Mouse (Mus musculus) c-Kit-negative CD71-positive TER-119-positive erythroid progenitor cells, embryonic 14.5 days (primary cell): ENCODE measurements at regions not wholly inside any gene's neighbourhood (a gene's known extent, or its start where the extent isn't known, plus 50 kb on each side); places are given as distances from the start of the nearest gene placed in this dataset.

Experiments
- DNase-seq: peaks from one replicate; pipeline ENCODE4 v3.0.0-alpha.2; 2013; ENCODE audit warnings: low read depth, low spot score

- DNase-seq = no peak
Observed at GRCm38 (mm10) chr17:4928631-4929030, 65.5 kb upstream of the Arid1b start.

- DNase-seq = no peak
Observed at GRCm38 (mm10) chr17:4935268-4935667, 58.9 kb upstream of the Arid1b start.

GRCm38 (mm10) chr17:4940589-4940988 is 53.5 kb upstream of the Arid1b start:
- DNase-seq = no peak

- no peak for DNase-seq
Observed at GRCm38 (mm10) chr17:4941286-4941800, 52.8 kb upstream of the Arid1b start.

- no peak for DNase-seq
Observed at GRCm38 (mm10) chr17:4942868-4943267, 51.3 kb upstream of the Arid1b start.
